Mouse (Mus musculus) granulocyte monocyte progenitor cell, adult 5-6 weeks (primary cell): Measurements from ENCODE around the gene Nsmce1. TPM values are rescaled to one million over a fixed set of nuclear protein-coding genes. Genes with fewer than 3 reads are reported as not detected.
A peak's percentile ranks its signal among the peaks of the same experiment; 100 is the strongest.

ENCODE experiments used
- ATAC-seq: replicated peaks from 2 replicates; pipeline ENCODE4 v1.8.0; 2016; ENCODE audit warnings: mild to moderate bottlenecking, moderate TSS enrichment, inconsistent platforms; ENCODE audit not compliant: poor library complexity, severe bottlenecking
- total RNA-seq, 2 experiments: library from RNA; stranded (forward) in 1 of 2; stranded (reverse) in 1 of 2; fragments of 200-712, 200-1000 nt in 1 of 2; fragments of >200 nt in 1 of 2; fragmentation: Nextera tagmentation in 1 of 2; gene quantifications; 2 replicates each; pipeline ENCODE4 v1.2.3; 2014 to 2017

The Nsmce1 gene
- total RNA-seq, 2 experiments from 2014 or later = 65.5 to 77.7 TPM

- no peak for ATAC-seq
These were observed 1.2 kb upstream of the Nsmce1 start for GRCm38 (mm10) chr7:125492551-125492950.

- ATAC-seq = no peak
These were observed 364 bp upstream of the Nsmce1 start for GRCm38 (mm10) chr7:125491760-125492159.

GRCm38 (mm10) chr7:125489636-125490035, 1.8 kb downstream of the Nsmce1 start:
- ATAC-seq = no peak

GRCm38 (mm10) chr7:125488706-125489105, 2.7 kb downstream of the Nsmce1 start:
- ATAC-seq = no peak

GRCm38 (mm10) chr7:125487126-125487525, 4.3 kb downstream of the Nsmce1 start:
- no peak for ATAC-seq

DNA sequence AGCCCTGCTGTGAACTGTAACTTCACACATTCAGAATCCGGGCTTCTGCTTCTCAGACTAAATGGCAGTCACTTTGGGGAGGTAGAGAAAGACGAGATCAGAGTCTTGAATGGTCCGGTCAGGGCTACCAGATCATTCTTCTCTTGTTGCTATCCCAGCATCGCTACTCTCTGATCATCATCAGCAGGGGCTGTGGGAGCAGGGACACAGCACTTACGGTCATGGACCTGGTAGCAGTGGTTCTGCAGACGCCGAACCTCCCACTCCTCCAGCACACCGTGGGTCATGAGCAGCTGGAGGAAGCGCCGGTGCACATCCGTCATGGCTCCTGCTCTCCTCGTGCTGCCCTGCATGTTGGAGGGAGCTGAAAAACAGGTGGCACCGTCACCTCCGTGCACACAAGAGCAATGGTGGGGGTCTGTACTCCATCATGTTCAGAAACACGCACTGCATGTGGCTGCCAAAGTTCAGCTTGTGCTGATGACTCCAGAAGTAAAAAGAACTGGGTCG, 5.2 kb downstream of the Nsmce1 start:
- ATAC-seq = no peak

- ATAC-seq = no peak
These were observed 6.6 kb downstream of the Nsmce1 start for GRCm38 (mm10) chr7:125484791-125485190.

GRCm38 (mm10) chr7:125482886-125483285, 8.5 kb downstream of the Nsmce1 start:
- ATAC-seq = 0 out of 2 replicates have a peak, but pooled peaks have one; percentile 15

DNA sequence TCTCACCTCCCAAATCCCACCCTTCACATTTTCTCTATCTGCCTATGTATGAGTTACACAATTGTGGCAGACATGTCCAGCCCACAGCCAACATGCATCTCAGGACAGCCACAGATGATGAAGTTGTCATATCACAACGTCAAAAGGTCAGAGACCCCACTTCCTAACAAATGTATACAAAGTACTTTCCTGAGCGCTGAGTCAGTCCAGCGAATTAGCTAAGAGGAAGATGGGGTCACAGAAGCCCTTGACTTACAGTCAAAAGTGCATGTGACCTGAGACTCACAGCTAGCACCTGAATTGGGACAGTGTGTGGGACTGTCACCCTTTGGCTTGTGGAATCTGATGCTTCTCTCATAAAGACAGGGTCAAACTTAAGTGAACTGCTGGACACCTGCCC, 9.1 kb downstream of the Nsmce1 start:
- peak; percentile 9; the same call in 1 of the 2 replicates for ATAC-seq

- no peak for ATAC-seq
These were observed 10.9 kb downstream of the Nsmce1 start for GRCm38 (mm10) chr7:125480518-125480917.

DNA sequence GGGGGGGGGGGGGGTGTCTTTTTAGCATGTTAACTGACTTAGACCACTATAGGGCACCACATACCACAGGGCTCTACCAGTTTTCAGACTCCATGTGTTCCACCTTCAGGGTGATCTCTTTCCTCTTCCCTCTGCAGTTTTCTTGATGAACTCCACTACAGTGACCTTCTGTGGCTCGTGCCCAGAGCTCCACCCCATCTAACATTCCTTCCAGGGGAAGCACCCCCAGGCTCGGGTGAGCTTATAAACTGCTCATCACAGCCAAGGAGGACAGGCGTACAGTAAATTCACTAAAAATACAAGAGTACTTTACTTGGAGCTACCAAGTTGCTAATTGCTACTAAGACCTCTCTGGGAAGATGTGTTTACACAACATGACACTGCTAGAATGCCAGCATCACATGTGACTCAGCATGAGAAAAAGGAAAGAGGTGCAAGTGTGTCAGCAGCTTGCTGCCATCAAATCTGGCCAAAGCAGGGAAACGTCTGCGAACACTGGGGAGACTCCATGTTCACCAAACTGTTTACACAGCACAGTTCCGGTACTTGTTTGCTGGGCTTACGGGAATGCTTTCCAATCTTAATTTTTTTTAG, 12.9 kb downstream of the Nsmce1 start:
- ATAC-seq = no peak

DNA sequence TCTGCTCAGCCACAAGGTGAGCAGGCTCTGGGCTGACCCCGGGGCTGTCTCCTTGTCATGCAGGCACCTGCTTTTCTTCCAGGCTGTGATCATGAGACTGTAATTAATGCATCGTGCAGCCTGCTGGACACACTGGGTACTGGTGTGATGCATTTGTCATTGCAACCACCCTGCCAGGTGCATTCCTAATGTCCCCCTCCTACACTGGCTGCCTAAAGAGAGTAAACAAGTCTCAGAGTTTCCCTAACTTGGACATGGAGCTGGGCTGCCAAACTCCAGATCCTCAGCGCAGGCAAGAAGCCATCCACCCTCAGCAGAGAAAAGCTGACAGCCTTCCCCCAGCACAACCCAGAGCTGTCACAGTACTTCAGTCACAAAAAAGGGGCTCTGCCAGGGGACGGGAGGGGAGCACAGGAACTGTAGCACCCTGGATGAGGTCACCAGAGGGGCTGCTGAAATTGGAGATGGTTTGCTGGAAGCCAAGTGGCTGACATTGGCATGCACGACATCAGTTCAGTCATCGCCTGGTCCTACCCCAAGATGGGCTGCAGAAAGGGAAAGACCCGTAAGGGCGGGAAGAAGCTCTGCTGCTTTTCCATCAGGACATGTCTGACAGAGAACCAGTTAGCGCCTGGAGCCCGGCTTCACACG, 15.7 kb downstream of the Nsmce1 start:
- no peak for ATAC-seq

DNA sequence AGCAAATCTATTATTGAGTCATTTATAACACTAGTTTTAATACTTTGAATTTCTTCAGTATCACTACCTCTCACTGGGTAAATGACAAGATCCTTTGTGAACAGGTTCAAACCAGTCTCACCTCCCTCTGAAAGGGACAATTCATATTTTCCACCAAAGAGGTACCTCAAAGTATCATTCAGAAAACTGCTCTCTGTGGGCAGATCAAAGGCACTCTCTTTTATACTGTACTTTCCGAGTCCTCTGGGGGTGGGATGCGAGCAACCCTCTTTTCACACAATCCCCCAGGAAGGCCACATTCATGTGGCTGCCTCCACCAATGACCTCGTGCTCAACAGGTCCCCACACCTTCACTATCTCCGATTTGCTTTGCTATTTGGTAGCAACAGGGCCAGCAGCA, 16.9 kb downstream of the Nsmce1 start:
- no peak for ATAC-seq

- peak; percentile 73 for ATAC-seq
These were observed 19.2 kb downstream of the Nsmce1 start for GRCm38 (mm10) chr7:125471991-125472741.

- ATAC-seq = no peak
These were observed 20.5 kb downstream of the Nsmce1 start for GRCm38 (mm10) chr7:125470901-125471300.

- ATAC-seq = peak; percentile 57
These were observed 21.5 kb downstream of the Nsmce1 start for GRCm38 (mm10) chr7:125469937-125470336.

- ATAC-seq = no peak
These were observed 29.2 kb downstream of the Nsmce1 start for GRCm38 (mm10) chr7:125462200-125462599.

DNA sequence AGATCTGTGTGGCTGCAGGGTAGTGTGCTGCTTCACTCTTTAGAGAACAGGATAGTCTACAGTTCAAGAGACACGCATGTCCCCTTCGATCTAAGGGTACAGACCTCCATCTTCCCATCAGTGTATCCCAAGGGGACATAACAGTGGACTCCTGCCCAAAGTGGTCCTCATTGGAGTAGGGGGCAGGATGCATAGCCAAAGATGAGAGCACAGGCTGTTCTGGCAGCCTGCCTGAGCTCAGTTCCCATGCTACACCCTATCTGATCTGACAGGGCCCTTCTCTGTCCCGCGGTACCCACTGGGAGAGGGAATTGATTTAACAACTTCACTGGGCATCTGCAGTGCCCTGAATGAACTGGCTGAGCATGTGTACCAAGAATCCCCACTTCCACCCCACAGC, 37.7 kb downstream of the Nsmce1 start:
- ATAC-seq = no peak

DNA sequence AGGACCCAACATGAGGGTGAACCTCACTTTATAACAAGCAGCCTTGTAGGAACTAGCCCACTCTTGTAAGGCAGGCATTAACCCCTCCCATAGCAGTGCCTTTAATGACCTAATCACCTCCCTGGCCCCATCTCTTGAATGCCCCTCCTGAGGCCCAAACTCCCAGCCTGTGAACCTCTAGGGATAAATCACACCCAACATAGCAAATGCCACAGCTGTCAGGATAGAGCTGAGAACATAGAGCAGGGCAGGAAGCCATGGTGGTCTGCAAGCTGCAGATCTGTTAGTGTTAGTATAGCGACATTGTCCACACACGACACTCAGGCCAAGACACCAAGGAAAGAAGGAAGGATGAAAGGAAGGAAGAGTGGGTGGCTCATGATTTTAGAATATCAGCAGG, 40.3 kb downstream of the Nsmce1 start:
- ATAC-seq = no peak

DNA sequence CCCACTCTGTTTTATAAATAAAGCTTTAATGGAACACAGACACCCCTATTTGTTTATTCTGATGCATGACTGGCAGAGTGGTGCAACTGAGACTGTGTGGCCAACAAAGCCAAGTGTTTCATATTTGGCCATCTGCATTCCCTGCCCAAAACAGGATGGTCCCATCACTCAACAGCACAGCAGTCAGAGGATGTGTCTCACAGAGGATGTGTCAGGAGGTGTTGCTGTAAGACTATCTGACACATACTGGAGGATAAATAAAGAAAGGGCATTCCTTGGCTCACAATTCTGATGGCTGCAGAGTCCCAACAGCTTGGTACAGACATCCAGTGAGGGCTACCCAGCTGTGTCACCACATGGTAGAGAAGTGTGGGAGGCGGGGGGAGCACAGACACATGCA, 40.7 kb downstream of the Nsmce1 start:
- no peak for ATAC-seq
